Mouse (Mus musculus) 3T3-L1 (cell line): ENCODE data around the gene Col23a1.
"Not testable (repeated sequence)": the region's sequence is repeated elsewhere in the genome, so short reads cannot be mapped to it uniquely, and the experiment has no call there.

ENCODE experiments used
- DNase-seq: peaks from one replicate; pipeline ENCODE4 v3.0.0-alpha.2; 2015; ENCODE audit warnings: low read depth, low spot score

Gene Col23a1

DNA sequence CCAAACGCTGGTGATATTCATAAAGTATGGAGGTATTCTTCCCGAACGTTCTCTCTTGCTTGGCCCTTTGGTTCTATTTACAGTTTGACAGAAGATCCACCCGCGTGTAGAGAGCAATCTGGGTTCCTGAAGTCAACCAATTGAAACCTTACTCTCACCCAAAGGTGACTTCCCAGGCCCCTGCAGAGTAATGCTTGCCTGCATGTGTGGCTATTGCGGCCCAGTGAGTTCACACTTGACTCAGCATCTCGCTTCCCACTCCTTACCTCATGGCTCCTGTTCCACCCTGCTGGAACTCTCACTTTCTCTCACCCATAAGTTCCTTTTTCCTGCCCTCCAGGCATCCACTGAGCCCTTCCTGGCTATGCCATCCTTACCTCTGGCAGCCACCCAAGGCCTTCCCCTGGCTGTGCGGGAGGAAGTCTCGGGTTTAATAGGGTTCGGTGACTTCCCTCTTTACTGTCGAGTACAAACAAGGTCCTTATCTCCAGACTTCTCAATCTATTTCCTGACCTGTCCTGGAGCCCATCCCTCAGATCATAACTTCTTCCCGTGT is 38.7 kb downstream of the Col23a1 start:
- peak; percentile 14 for DNase-seq

DNA sequence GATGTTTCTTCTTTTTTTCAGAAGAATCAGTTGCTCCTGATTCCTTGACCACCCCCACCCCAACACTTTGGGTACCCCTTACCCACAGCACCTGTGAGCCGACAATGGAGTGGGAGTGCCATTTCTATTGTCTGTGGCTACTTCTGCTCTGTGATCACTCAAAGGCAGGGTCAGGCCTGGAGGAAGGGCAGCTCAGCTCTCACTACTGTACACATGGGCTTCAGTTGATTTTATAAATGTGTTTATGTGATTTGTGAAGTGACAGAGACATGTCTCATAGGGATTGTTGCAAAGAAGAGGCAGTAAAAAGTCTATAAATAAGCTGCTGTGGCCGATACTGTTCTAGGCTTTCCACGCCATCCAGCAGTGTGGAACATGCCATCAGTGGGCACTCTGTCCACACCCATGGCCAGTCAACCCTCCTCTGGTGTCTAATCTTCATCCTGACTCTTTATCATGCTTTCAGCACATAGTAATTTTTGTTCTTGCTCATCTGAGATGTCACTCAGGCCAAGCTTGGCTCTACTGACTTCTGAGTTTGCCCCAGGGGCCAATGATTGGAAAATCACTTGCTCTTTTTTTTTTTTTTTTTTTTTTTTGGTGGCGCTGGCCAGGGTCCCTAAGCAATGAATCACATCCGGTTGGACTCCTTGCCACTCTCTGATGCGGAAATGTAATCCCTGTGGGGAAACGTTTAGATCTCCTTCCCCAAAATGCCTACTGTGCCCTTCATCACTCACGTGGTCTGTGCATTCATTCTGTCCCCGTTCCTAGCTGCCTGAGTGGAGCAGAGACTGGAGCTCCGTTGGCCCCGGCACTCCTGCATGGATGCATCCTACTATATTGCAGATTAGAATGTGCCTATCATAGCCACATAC is 40.4 kb downstream of the Col23a1 start:
- peak; percentile 58 for DNase-seq

DNA sequence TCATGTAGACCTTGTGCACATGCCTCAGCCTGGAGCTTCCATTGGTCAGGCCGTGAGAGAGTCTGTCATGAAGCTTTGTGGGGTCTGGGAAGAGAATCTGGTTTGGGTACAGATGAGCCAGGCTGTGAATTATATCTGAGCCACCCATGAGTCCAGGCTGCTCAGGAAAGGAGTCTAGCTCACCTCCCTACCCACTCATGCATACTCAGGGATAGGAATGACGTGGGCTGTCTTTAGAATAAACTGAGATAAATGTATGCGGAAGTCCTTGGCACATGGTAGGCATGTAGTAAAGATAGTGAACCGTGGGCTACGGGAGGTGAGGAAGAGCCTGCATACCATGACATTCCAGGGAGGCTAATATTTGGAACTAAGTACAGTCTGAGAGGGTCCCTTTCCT is 44.3 kb downstream of the Col23a1 start:
- no peak for DNase-seq

DNA sequence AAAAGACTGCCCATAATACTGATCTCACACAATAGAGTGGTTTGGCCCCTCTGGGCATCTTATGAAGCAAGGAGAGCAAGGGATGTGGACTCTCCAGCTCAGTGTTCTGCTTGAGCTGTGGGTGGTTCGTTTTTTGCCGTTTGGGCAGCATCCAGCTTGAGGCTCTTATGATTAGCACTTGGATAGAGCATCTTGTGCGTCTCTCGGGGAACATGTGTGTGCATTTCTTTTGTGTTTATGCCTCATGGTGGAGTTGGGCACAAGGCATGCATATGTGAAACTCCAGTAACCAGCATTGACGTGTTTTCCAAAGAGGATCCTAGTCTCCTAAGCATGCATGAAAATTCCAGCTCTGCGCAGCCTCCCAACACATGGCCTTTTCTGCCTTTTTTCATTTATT is 47.9 kb downstream of the Col23a1 start:
- no peak for DNase-seq

DNA sequence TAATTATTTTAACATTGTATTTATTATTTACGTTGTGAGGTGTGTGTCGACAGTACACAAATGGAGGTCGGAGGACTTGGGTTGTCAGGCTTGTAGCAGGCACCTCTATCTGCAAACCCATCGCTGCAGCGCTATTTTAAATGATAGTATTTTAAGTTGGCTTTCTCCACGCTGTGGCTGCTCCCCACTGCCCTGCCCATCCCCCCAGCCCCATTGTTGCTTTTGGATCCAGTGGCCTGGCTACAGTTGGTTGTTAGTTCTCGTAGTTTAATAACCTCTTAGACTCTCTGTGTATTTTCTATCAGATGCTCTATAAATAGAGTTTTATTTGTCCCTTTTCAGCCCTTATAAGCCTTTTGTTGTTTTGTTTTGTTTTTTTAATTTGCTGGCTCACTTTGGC is 48.7 kb downstream of the Col23a1 start:
- no peak for DNase-seq

DNA sequence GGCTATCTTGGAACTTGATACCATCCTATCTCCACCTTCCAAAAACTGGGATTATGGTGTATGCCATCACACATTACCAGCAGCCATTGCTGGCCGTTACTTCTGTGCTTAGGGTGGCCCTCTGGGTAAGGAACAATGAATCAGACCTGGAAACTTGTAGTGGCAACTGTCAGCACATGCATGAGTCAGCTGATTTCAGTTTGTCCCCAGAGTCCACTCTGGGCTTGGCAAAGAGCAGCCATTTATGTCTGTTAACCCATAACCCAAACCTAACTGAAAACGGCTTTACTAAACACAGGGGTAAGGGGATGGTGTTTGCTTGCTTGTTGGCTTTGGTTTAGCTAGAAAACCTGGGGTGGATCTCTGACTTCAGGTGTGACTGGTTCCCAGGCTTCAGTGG is 51.4 kb downstream of the Col23a1 start:
- peak; percentile 57 for DNase-seq

DNA sequence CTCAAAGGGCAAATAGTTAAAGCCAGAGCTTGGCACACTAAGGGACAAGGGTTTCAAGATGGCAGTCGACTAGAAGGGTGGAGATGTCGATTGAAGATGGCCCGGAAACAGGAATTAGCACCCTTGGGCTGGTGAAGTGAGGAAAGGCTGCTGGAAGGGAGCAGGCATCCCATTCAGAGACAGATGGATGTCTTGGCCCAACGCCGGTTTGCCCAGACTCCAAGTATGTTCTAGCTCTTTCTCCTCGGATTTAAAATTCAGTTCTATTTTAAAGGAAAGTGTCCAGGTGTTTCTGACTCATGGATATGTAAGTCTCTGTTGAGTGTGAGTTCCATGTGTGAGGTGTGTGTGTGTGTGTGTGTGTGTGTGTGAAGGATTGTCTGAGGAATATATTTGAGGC is 53.1 kb downstream of the Col23a1 start:
- DNase-seq: no peak

DNA sequence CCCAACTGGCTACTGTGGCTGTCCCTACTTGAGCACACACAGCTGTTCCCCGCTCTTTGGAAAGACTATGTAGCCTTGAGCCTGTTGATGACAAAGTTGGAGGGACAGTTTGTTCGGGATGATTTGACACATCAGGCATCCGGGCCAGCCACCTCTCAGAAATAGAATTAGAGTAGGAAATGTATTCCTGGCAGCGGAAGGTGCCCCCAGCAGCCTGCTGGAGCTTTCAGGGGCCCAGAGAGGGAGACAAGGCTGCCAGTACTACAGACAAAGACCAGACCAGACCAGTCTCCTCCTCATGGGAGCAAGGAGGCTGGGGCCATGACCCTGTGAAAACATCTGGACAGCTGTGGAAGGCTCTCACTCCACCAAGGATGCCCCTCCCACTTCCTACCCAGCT is 53.6 kb downstream of the Col23a1 start:
- DNase-seq: peak; percentile 40

DNA sequence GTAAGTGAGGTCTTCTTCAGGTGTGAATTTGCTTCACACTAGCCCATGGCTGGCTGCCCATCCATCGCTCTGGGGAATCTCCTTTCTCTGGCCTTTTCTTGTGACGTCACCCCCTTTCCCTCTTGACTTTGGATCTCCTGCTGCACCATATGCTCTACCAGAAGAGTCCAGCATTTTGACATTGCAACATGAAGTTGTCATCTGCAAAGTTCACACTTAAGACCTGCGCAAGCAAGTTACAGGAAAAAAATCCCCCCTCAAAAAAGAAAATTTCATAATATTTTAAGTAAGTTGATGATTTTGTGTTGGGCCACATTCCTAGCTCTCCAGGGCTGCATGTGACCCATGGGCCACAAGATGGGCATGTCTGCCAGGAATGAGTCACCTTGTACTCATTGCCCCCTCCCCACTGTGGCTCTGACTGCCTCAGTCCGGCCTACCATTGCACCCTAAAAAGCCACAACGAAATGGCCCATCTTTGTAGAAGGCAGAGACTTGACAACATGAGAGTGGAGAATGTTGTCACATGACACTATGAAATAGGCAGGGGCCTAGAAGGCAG is 54.1 kb downstream of the Col23a1 start:
- DNase-seq: peak; percentile 16

DNA sequence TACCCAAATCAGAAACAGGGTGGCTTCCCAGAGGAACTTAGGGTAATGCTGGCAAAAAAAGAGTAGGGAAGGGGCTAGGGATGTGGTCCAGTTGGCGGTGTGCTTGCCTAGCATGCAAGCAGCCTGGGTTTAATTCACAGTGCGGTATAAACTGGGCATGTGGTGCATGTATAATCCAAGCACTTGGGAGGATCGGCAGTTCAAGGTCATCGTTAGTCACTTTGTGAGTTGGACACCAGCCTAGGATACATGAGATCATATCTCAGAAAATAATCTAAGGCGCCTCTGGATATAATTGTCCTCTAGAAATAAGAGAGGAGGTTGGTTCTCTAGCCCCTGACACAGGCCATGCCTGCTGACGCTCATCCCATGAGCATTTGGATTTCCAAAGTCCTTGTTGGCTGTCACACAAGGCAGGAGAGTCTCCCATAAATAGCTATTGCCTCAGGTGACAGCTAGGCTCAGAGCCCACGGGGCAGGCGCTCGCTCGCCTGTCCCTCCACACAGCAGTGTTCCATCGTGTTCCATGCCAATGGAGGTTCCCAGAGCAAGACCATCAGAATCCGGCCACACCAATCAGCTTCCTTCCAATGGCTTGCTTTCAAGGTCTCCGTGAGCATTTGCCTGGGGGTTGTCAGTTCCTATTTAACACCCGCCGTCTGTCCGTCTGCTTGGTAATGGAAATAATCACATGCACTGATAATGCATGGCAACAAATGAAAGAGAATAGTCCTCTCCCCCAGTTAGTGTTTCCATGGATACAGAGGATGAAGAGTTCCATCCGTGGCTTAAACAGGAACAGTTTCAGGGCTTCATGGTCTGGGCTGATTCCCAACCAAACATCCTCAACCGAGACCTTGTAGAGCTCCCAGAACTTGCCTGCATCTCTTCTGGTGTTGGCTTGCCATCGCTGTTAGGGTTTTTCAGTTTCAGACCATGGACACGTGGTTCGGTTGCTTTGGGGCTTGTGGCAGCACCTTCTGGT is 56.1 kb downstream of the Col23a1 start:
- no peak for DNase-seq

DNA sequence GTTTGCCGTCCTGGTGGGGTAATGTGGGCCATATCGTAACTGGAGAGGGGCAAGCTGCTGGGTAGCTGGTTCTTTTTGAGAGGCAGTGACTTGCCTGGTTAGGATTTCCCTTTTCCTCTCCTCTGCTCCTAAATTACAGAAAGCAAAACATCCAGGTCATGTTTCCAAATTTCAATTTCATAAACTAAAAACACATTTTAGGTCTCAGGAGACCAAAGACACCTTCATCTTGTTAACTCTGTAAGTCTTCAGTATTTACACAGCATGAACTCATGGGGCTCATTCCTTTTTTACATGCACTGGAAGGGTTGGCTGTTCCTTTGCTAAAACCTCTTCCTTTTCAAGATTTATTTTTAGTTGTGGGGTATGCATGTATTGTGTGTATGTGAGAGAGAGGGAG is 58.0 kb downstream of the Col23a1 start:
- no peak for DNase-seq

DNA sequence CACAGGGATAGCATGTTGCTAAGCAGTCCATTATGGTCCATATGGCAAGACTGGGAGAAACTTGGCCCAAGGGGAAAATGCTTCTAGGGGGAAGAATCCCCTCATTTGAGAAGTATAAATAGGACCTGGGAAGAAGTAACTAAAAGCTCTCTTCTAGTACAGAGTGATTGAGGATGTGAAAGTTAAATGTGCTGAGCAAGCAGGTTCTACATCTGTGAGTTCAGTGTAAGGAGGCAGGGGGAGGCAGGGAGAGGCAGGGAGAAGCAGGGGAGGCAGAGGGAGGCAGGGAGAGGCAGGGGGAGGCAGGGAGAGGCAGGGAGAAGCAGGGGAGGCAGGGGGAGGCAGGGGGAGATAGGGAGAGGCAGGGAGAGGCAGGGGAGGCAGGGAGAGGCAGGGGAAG is 59.9 kb downstream of the Col23a1 start:
- DNase-seq: no peak

DNA sequence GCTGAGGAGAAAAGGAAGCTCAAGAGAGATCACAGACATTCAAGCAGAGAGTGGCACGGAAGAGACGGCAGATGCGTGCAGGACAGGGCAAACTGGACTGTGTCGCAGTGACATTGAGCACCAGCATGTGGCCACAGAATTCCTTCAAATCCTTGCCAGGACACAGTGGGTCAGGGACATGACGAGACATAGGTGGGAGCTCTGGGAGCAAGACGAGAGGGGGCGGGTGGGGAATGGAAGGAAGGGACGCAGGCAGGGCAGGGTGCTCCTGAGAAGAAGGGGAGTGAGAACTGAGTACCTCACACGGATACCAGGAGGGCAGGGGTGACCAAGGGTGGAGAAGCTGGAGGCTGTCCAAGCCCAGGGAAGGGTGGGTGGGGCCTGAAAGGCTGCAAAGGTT is 61.4 kb downstream of the Col23a1 start:
- DNase-seq: no peak

DNA sequence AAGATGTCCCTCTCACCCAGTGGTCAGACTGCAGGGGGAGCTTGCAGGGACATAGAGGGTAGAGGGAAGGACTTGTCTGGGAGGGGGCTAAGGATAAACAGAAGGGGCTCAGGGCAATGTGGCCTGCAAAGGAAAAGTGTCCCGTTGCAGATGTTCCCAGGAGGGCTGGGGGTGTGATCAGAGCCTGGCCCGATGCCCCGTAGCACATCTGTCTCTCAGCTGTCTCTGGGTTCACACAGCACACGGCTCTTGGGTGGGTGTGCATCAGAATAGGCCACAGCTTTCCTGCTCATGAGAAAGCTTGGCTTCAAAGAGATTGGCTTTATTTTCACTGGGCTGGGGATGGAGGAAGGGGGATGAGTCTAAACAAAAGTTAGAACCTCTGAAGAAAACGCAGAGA is 62.1 kb downstream of the Col23a1 start:
- peak; percentile 14 for DNase-seq

DNA sequence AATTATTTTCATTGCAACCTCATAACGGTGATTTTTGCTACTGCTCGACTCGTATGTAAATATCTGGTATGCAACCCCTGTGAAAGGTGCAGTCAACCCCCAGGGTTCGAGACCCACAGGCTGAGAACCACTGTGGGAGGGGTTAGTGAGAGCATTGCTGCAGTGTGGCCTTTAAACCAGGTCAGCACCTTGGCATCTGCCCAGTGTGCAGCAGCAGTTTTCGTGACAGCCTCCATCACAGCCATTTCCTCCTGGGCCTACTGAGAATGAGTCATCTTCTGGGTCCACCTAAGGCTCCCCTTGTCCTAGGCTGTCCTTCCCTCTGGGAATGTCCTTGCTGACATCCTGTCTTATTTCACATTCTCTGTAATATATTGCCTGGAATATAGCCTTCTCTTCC is 64.0 kb downstream of the Col23a1 start:
- no peak for DNase-seq

DNA sequence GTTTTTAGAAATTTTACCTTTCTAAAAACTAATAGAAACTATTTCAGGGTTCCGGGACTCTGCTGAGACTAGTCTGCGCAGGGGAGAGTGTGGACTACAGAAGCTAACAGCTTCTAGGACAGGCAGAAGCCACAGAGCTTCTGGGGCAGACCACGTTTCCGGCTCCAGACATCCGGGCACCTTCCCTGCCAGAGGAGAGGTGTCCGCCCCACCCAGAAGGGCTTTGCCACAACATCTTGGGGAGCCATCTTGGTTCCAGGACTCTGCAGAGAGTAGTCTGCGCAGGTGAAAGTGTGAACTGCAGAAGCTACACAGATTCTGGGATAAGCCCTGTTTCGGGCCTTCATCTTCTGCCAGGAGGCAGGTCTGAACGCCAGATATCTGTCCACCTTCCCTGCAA is 69.3 kb downstream of the Col23a1 start:
- not testable (repeated sequence) for DNase-seq

DNA sequence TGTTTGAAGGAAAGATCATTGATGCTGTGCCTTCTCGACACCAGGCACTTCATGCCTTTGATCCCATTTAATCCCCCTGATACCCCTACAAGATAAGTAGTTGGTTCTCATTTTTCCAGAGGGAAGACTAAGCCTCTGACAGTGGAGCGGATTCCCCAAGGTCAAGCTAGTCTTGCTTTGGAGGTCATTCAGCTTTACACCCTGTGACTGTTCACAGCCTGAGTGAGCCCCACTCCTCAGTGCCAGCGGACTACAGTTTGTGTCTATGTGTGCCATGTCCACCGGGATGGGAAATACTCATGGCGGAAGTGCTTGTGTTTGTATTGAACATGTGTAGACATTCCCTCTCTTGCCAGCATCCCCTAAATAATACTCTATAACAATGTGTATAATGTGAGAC is 74.6 kb downstream of the Col23a1 start:
- DNase-seq: no peak

DNA sequence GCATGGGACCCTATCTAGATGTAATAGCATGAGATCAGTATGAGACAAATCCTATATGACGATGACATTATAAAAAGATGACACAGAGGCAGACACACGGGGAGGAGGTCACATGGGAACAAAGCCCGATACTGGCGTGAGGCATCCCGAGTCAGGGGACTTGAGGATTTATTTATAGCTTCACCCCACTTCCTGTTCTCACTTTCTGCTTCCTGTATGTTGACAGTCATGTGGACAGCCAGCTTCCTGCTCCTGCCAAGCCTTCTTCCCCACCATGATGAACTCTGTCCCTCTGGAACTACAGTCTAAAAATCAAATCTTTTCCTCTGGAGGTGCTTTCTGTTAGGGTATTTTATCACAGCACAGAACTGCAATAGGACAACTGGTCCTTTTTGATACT is 77.6 kb downstream of the Col23a1 start:
- no peak for DNase-seq

DNA sequence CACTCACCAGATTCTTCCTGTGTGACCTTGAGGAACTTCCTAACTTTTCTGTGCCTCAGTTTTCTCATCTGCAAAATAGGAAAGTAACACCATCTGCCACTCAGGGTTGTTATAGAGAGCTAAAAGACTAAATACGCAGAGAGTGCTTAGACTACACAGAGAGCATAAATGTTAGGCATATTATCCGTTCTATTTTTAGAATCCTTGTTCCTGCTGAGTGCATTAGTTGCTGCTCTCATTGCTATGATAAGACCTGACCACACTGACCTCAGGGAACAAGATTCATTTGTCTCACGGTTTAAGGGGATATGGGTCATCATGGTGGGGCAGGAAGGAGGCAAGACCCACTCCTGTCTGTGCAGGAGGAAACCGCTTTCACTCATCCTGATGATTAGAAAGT is 80.6 kb downstream of the Col23a1 start:
- DNase-seq: no peak

DNA sequence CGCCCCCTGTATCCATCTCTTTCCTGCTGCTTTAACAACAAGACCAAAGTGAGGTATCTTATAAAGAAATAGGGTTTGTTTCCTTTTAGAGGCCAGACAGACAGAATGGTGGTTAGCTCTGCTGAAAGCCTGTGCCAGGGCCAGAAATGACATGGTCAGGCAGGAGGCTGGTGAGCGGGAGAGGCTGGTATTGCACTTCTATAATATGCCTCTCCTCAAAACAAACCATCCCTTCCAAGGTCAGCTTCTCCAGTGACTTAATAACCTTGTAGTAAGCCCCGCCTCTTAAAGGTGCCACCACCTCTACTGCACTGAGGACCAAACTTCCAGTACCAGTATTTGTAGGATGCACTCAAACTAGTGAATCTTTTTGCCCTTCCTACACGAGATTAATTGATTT is 81.6 kb downstream of the Col23a1 start:
- no peak for DNase-seq

DNA sequence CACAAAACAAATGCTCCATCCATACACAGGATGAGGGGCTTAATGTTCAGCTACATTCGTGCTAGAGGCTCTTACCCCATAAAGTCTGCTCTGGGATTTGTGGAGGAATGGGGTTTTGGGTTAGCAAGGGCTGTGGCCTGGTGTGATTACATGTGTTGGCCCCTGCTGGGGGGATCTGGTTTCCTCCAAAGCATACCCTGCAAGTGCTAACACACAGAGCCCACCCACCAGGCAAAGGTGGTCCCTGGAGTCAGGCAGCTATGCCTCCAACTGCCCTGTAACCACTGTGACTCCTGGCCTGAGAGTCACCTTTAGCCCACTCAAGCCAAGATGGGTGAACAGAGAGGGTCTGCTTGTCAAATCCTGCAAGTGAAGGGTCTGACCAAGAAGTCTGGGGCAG is 82.2 kb downstream of the Col23a1 start:
- no peak for DNase-seq

DNA sequence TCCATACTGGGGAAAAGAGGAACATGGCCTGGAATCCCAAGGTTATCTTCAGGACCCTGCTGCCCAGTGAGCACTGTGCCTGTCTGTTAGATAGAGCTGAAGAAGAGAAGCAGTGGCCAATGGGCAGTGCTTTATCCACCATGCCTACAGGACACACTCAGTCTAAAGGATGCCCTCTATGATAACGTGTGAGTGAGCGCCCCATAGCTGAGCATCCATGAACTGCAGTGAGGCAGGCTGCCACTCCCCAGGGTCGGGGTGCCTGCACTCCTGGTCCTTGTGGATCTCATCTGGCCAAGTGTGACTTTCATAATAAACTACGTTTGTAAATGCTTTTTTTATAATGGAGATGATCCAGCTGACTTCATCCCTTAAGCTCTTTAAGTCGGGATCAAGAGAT is 87.5 kb downstream of the Col23a1 start:
- DNase-seq: no peak
